In genomic region chrX:36235652-36236051, GRCm38 (mm10) we compare ENCODE assay signal across 24 mouse cellular contexts. TPM values are rescaled to one million over a fixed set of nuclear protein-coding genes. Genes with fewer than 3 reads are reported as not detected.
DNase-seq lines count a peak whose midpoint lies in the region; ATAC-seq and TF ChIP-seq lines count a peak whose summit lies in the region.
"Had no signal": no experiment of that assay in that cellular context is flagged by ENCODE, and none has a peak within 500 bp of the region (broad histone marks: within the 10 kb centered on the region; RNA-seq: fewer than 3 reads in every experiment).

No protein-coding gene starts in this region.

- 0 out of 2 replicates have a peak, but pooled peaks have one; percentile 14 for ATAC-seq in forebrain, postnatal 0 days
- ATAC-seq in forebrain, embryonic 16.5 days = no peak
- ATAC-seq: activated CD4-positive, CD25-positive, alpha-beta regulatory T cell, adult 4 months; forebrain, embryonic 15.5 days; hindbrain, embryonic 16.5 days had no signal

- no peak overlapping the region for H3K4me3 ChIP-seq in forebrain, postnatal 0 days (ENCODE audit: low read depth, low read length)
- H3K4me3 ChIP-seq in forebrain, embryonic 16.5 days (replicated peaks; ENCODE audit: low read length) = no peak overlapping the region
- H3K4me3 ChIP-seq in layer of hippocampus, adult 2 months = no peak overlapping the region
- H3K4me3 ChIP-seq: embryonic facial prominence, embryonic 10.5 days; embryonic facial prominence, embryonic 13.5 days; erythroblast, embryonic 14.5 days; forebrain, embryonic 12.5 days; forebrain, embryonic 15.5 days; gastrocnemius, adult 2 months; hindbrain, embryonic 12.5 days had no signal

- intact Hi-C loops in left cerebral cortex, postnatal 36 days (cut with DNase I) = no loop called here

- no peak overlapping the region for H3K27ac ChIP-seq in forebrain, postnatal 0 days (ENCODE audit: low read depth, low read length)
- H3K27ac ChIP-seq in forebrain, embryonic 16.5 days (ENCODE audit: low read length) = no peak overlapping the region
- H3K27ac ChIP-seq in layer of hippocampus, adult 2 months = peak overlapping the region; percentile 51
- H3K27ac ChIP-seq: embryonic facial prominence, embryonic 10.5 days; embryonic facial prominence, embryonic 13.5 days; forebrain, embryonic 12.5 days; forebrain, embryonic 15.5 days; gastrocnemius, adult 2 months; hindbrain, embryonic 12.5 days had no signal

- H3K9ac ChIP-seq in forebrain, postnatal 0 days = no peak overlapping the region
- H3K9ac ChIP-seq in forebrain, embryonic 16.5 days (replicated peaks; ENCODE audit: low read depth, low read length) = no peak overlapping the region
- H3K9ac ChIP-seq: embryonic facial prominence, embryonic 13.5 days; forebrain, embryonic 12.5 days; forebrain, embryonic 15.5 days; hindbrain, embryonic 12.5 days had no signal

- no peak for DNase-seq in forebrain, postnatal 0 days
- DNase-seq in layer of hippocampus, adult 2 months (ENCODE audit: low spot score in 2 of 2) = peak in 1 of 2 experiments; percentile 17
- no peak for DNase-seq in layer of hippocampus, adult 9-10 months (ENCODE audit: low spot score)
- peak; percentile 7 to 28 for DNase-seq in layer of hippocampus, adult 8-10 months (ENCODE audit: low spot score in 2 of 2)
- no peak for DNase-seq in left cerebral cortex, postnatal 36 days (ENCODE audit: low spot score in 2 of 2)
- DNase-seq: adrenal gland, adult 8-10 months; adrenal gland, postnatal 25 days; cerebellum, adult 11-12 months; cerebellum, adult 8-10 months; cerebellum, postnatal 36 days; embryo, embryonic 11 days; gastrocnemius, adult 2 months; gastrocnemius, postnatal 14 days; heart, adult 11 months had no signal

- H3K9me3 ChIP-seq in forebrain, postnatal 0 days (ENCODE audit: low read length) = no peaks in the 10 kb centered on the region
- no peaks in the 10 kb centered on the region for H3K9me3 ChIP-seq in forebrain, embryonic 16.5 days (ENCODE audit: control insufficient read depth, low read length)
- H3K9me3 ChIP-seq: embryonic facial prominence, embryonic 10.5 days; embryonic facial prominence, embryonic 13.5 days; forebrain, embryonic 12.5 days; forebrain, embryonic 15.5 days; hindbrain, embryonic 12.5 days had no signal

- no peaks in the 10 kb centered on the region for H3K4me1 ChIP-seq in forebrain, postnatal 0 days (ENCODE audit: insufficient read depth)
- H3K4me1 ChIP-seq in forebrain, embryonic 16.5 days (replicated peaks; ENCODE audit: control insufficient read depth, insufficient read depth, low read length) = no peaks in the 10 kb centered on the region
- H3K4me1 ChIP-seq: embryonic facial prominence, embryonic 10.5 days; embryonic facial prominence, embryonic 13.5 days; forebrain, embryonic 12.5 days; forebrain, embryonic 15.5 days; hindbrain, embryonic 12.5 days had no signal

- TF ChIP-seq CTCF in forebrain, postnatal 0 days (IDR thresholded peaks at IDR 0.05; ENCODE audit: low read depth) = no peak
- TF ChIP-seq CTCF in layer of hippocampus, adult 2 months (conservative IDR thresholded peaks at IDR 0.05) = no peak

- H3K36me3 ChIP-seq in forebrain, postnatal 0 days (ENCODE audit: insufficient read depth) = no peaks in the 10 kb centered on the region
- H3K36me3 ChIP-seq in forebrain, embryonic 16.5 days (ENCODE audit: control insufficient read depth, insufficient read depth) = no peaks in the 10 kb centered on the region
- H3K36me3 ChIP-seq: embryonic facial prominence, embryonic 10.5 days; embryonic facial prominence, embryonic 13.5 days; forebrain, embryonic 12.5 days; forebrain, embryonic 15.5 days; hindbrain, embryonic 12.5 days had no signal

- H3K27me3 ChIP-seq in forebrain, postnatal 0 days (ENCODE audit: insufficient read depth, low read length) = no peaks in the 10 kb centered on the region
- H3K27me3 ChIP-seq in forebrain, embryonic 16.5 days (replicated peaks; ENCODE audit: control insufficient read depth, insufficient read depth, low read length) = no peaks in the 10 kb centered on the region
- H3K27me3 ChIP-seq: embryonic facial prominence, embryonic 13.5 days; forebrain, embryonic 12.5 days; forebrain, embryonic 15.5 days; hindbrain, embryonic 12.5 days had no signal

- WGBS in forebrain, postnatal 0 days = 73% methylated on average over 6 of the region's 6 CpGs
- WGBS in forebrain, embryonic 16.5 days = 68% methylated on average over 6 of the region's 6 CpGs

- H3K4me2 ChIP-seq in forebrain, postnatal 0 days (ENCODE audit: low read depth) = no peak overlapping the region
- H3K4me2 ChIP-seq in forebrain, embryonic 16.5 days (ENCODE audit: low read length) = no peak overlapping the region
- H3K4me2 ChIP-seq: embryonic facial prominence, embryonic 13.5 days; forebrain, embryonic 12.5 days; forebrain, embryonic 15.5 days; heart, embryonic 11.5 days; hindbrain, embryonic 12.5 days had no signal

RNA-seq across cellular contexts. Expression of gene Zcchc12, which starts 39.9 kb away (rescaled TPM):
- 308 and 413 TPM in 2 replicates for total RNA-seq in forebrain, postnatal 0 days (2014; rRNA removed)
- 280 and 417 TPM in 2 replicates for polyA plus RNA-seq in forebrain, postnatal 0 days (2015; fragmentation: Nextera tagmentation; extraction: Ambion mirVana)
- 164 and 300 TPM in 2 replicates for polyA plus RNA-seq in forebrain, embryonic 16.5 days (2015; fragmentation: Nextera tagmentation; extraction: Ambion mirVana)
- total RNA-seq in layer of hippocampus, adult 2 months (2021) = 10 to 100 TPM; 42.5 to 43.5 TPM
- 10 to 100 TPM; 47.1 to 54.1 (median 48.1) TPM for total RNA-seq in layer of hippocampus, adult 8-10 months (2022)
- 10 to 100 TPM; 39.9 to 69.1 TPM for total RNA-seq in left cerebral cortex, postnatal 36 days (2021)
- total RNA-seq: gastrocnemius, adult 2 months; gastrocnemius, postnatal 14 days had no signal
- polyA plus RNA-seq: erythroblast, embryonic 14.5 days had no signal

Comparison
In these comparisons a context has a peak if more than half of its experiments do, and no peak if none do; other contexts are left out.
1. DNase-seq: peak in layer of hippocampus, adult 8-10 months (2 of 2); none in forebrain, postnatal 0 days (single experiment), layer of hippocampus, adult 9-10 months (single experiment) and left cerebral cortex, postnatal 36 days (0 of 2).